Mouse (Mus musculus): Measurements from ENCODE around the gene Tmem252. TPM values are rescaled to one million over a fixed set of nuclear protein-coding genes. Genes with fewer than 3 reads are reported as not detected.

Tmem252 gene
- total and polyA plus RNA-seq, 3 experiments = not detected

- Histone ChIP-seq H3K27ac (ENCODE audit: control insufficient read depth, low read depth, low read length) (no peak overlapping the region), H3K9ac (ENCODE audit: control insufficient read depth, low read depth, low read length, poor library complexity, severe bottlenecking) (no peak overlapping the region), H3K9me3 (replicated peaks; ENCODE audit: insufficient read depth, low read length) (no peaks in the 10 kb centered on the region), H3K4me1 (ENCODE audit: control insufficient read depth in 1 of 2, insufficient read depth in 2 of 2, low read length in 2 of 2) (no peaks in the 10 kb centered on the region), H3K27me3 (ENCODE audit: control insufficient read depth in 1 of 2, insufficient read depth in 2 of 2, low read length in 2 of 2) (no peaks in the 10 kb centered on the region), H3K79me2 (ENCODE audit: control insufficient read depth, insufficient read depth, low read length, poor library complexity) (no peaks in the 10 kb centered on the region), H3K4me3 (ENCODE audit: control insufficient read depth in 1 of 2, insufficient read depth in 1 of 2, low read depth in 2 of 2, low read length in 2 of 2) (no peak overlapping the region), H3K36me3 (ENCODE audit: control insufficient read depth in 1 of 2, insufficient read depth in 2 of 2, low read length in 2 of 2) (no peaks in the 10 kb centered on the region)
- no peak for DNase-seq (ENCODE audit: low read depth, low spot score)
- no peak for TF ChIP-seq CHD2 (IDR thresholded peaks at IDR 0.05; ENCODE audit: low read length)
Observed at GRCm38 (mm10) chr19:24692691-24693090, 18.9 kb downstream of the Tmem252 start.

GRCm38 (mm10) chr19:24697946-24698345 is 24.1 kb downstream of the Tmem252 start:
- H3K9me3 ChIP-seq (replicated peaks; ENCODE audit: insufficient read depth, low read length) = no peaks in the 10 kb centered on the region
- H3K27ac ChIP-seq (ENCODE audit: control insufficient read depth, low read depth, low read length) = no peak overlapping the region
- H3K4me3 ChIP-seq (ENCODE audit: control insufficient read depth in 1 of 2, insufficient read depth in 1 of 2, low read depth in 2 of 2, low read length in 2 of 2) = no peak overlapping the region
- H3K27me3 ChIP-seq (ENCODE audit: control insufficient read depth in 1 of 2, insufficient read depth in 2 of 2, low read length in 2 of 2) = no peaks in the 10 kb centered on the region
- no peak for DNase-seq (ENCODE audit: low read depth, low spot score)
- H3K4me1 ChIP-seq (ENCODE audit: control insufficient read depth in 1 of 2, insufficient read depth in 2 of 2, low read length in 2 of 2) = no peaks in the 10 kb centered on the region
- no peak overlapping the region for H3K9ac ChIP-seq (ENCODE audit: control insufficient read depth, low read depth, low read length, poor library complexity, severe bottlenecking)
- H3K36me3 ChIP-seq (ENCODE audit: control insufficient read depth in 1 of 2, insufficient read depth in 2 of 2, low read length in 2 of 2) = no peaks in the 10 kb centered on the region
- no peak for TF ChIP-seq MAFK (IDR thresholded peaks at IDR 0.05; ENCODE audit: borderline replicate concordance, low read depth, low read length)
- no peak for TF ChIP-seq E2F4 (IDR thresholded peaks at IDR 0.05; ENCODE audit: borderline replicate concordance, low read depth, low read length)
- no peak for TF ChIP-seq POLR2AphosphoS5 (IDR thresholded peaks at IDR 0.05; ENCODE audit: borderline replicate concordance, low read depth, low read length)
- TF ChIP-seq MYC (IDR thresholded peaks at IDR 0.05; ENCODE audit: low read depth, low read length) = no peak
- TF ChIP-seq GATA1 (IDR thresholded peaks at IDR 0.05; ENCODE audit: low read depth, low read length) = no peak
- TF ChIP-seq TCF12 (IDR thresholded peaks at IDR 0.05; ENCODE audit: low read depth, low read length) = no peak
- no peak for TF ChIP-seq MXI1 (IDR thresholded peaks at IDR 0.05; ENCODE audit: low read depth, low read length)
- no peak for TF ChIP-seq BHLHE40 (IDR thresholded peaks at IDR 0.05; ENCODE audit: borderline replicate concordance, low read depth, low read length)
- no peak for TF ChIP-seq ELF1 (IDR thresholded peaks at IDR 0.05; ENCODE audit: low read depth, low read length)
- TF ChIP-seq ZC3H11A (IDR thresholded peaks at IDR 0.05; ENCODE audit: low read depth, low read length) = no peak
- no peak for TF ChIP-seq USF1 (IDR thresholded peaks at IDR 0.05; ENCODE audit: low read depth, low read length)
- TF ChIP-seq ZNF384 (IDR thresholded peaks at IDR 0.05; ENCODE audit: low read depth, low read length) = no peak
- no peak for TF ChIP-seq EP300 (IDR thresholded peaks at IDR 0.05; ENCODE audit: low read depth in 1 of 2, low read length in 2 of 2)
- no peak for TF ChIP-seq NELFE (IDR thresholded peaks at IDR 0.05; ENCODE audit: low read depth, low read length)
- no peak for TF ChIP-seq GABPA (IDR thresholded peaks at IDR 0.05; ENCODE audit: low read depth, low read length)
- TF ChIP-seq TAL1 (IDR thresholded peaks at IDR 0.05; ENCODE audit: low read length) = no peak
- TF ChIP-seq CHD1 (IDR thresholded peaks at IDR 0.05; ENCODE audit: low read depth, low read length) = no peak
- TF ChIP-seq SMC3 (IDR thresholded peaks at IDR 0.05; ENCODE audit: low read depth, low read length) = no peak
- TF ChIP-seq CTCF (IDR thresholded peaks at IDR 0.05 in 2 of 3, conservative IDR thresholded peaks at IDR 0.05 in 1 of 3; ENCODE audit: control insufficient read depth in 1 of 3, insufficient read depth in 1 of 3, low read depth in 2 of 3, low read length in 3 of 3, poor library complexity in 1 of 3, severe bottlenecking in 1 of 3) = no peak
- no peak for TF ChIP-seq ZMIZ1 (IDR thresholded peaks at IDR 0.05; ENCODE audit: low read depth, low read length)
- no peaks in the 10 kb centered on the region for H3K79me2 ChIP-seq (ENCODE audit: control insufficient read depth, insufficient read depth, low read length, poor library complexity)
